Mouse (Mus musculus): ENCODE data around the gene Galnt2. TPM values are rescaled to one million over a fixed set of nuclear protein-coding genes. Genes with fewer than 3 reads are reported as not detected.
A peak's percentile ranks its signal among the peaks of the same experiment; 100 is the strongest.

The Galnt2 gene
- total RNA-seq, 1 experiment from 2014 or later = 60.5 TPM

DNA sequence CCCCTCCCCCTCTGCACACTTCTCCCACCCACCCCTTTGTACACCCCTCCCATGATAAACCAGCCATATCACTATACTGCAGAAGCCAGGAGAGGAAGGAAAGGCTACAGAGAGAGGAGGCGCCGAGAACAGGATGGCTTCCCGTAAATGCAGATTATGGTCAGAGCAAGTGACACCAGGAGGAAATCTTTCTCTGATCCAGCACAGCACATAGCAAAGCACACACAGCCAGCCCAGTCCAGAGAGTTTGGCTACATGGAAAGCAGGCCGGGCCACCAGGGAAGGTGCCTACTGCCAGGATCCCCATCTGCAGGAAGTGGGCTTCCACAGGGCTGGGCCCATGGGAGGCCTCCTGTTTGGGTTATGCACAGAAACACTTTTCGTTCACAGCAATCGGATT lies 63.2 kb downstream of the Galnt2 start:
- no peak for DNase-seq

- DNase-seq = no peak
Measured at GRCm38 (mm10) chr8:124294900-124295299, 63.7 kb downstream of the Galnt2 start.

- DNase-seq = no peak
Measured at GRCm38 (mm10) chr8:124295357-124295756, 64.2 kb downstream of the Galnt2 start.

- DNase-seq = peak; percentile 38
Measured at GRCm38 (mm10) chr8:124301512-124301911, 70.3 kb downstream of the Galnt2 start.

DNA sequence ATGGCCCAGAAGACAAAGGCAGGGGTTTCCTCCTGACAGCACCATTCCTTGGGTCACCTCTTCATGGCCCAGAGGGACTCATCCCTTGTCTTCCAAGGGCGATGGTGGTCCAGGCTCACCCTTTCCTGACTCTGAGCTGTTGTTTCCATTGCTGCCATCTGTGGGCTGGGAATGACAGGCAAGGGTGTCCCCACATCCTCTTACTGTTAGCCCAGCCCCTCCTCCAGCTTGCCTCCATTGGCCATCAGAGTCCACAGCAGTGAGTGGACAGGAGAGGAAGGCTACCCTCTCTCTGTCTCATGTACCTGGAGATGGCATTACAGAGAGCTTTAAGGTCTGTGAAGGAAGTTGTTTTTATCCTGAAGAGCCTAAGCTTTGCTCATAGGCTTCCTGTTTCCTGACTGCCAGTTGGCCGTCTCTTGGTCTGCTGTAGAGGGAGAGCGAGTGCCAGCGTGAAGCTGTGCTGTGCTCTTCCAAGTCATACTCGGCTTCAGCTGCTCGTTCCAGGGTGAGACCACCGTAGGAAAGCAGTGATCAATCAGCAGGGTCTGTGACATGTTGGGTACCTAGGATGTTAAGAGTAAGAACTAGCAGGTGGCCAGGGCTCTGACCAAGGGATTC lies 70.9 kb downstream of the Galnt2 start:
- no peak for DNase-seq

- DNase-seq = no peak
Measured at GRCm38 (mm10) chr8:124303211-124303902, 72.2 kb downstream of the Galnt2 start.

GRCm38 (mm10) chr8:124304141-124304540 lies 73.0 kb downstream of the Galnt2 start:
- no peak for DNase-seq

GRCm38 (mm10) chr8:124306574-124306973 lies 75.4 kb downstream of the Galnt2 start:
- DNase-seq = no peak

DNA sequence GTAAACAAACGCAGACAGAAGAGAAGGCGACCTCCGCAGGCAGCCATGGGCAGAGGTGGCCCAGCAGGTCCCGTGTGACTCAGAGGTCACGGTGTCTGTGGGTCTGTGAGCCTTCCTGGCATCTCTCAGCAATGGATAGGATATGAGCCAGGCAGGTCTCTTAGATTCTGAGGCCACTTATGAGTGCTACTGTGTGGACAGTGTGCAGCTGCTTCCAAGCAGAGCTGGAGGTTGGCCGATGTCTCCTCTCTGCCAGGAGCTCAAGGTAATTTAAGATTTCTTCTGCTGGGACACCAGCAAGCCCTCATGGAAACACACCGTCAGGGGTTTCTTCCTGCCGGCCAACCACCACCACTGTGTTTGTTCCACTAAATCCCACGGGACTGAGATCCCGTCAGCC lies 76.5 kb downstream of the Galnt2 start:
- DNase-seq = no peak

- no peak for DNase-seq
Measured at GRCm38 (mm10) chr8:124310509-124310908, 79.3 kb downstream of the Galnt2 start.

DNA sequence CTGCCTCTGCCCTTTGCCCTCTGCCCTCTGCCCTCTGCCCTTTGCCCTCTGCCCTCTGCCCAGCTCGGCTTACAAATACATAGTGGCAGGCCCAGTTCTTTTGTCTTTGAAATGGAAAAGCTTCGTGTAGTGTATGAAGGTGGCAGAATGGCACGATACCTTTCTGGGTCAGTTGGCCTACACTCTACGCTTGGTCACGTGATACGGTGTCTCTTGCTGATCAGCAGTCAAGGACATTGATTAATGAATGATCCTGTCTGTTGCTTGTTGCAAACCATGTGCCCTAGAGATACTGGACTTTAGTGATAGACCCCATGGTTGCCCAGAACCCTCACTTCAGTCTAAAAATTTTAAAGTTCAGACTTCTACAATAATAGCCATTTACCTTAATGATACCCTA lies 79.9 kb downstream of the Galnt2 start:
- no peak for DNase-seq

DNA sequence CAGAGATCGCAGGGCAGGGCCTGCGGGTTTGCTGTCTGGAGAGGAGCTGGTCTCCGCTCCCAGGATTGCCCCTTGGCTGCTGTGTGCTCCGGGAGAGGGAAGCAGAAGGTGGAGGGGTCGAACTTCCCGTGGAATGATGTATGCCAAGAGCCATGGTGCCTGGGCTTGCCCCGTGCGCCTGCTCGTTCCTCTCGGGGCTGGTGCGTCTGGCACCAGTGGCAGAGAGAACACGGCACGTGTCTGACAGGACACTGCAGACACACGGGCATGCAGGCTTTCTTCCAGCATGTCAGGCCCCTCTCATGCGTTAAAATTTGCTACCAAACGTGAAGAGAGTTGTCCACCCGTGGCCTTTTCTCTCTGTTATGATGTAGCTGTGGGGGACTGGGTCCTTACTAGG lies 80.5 kb downstream of the Galnt2 start:
- DNase-seq = no peak

GRCm38 (mm10) chr8:124312228-124312627 lies 81.0 kb downstream of the Galnt2 start:
- no peak for DNase-seq

GRCm38 (mm10) chr8:124314803-124315202 lies 83.6 kb downstream of the Galnt2 start:
- DNase-seq = no peak

DNA sequence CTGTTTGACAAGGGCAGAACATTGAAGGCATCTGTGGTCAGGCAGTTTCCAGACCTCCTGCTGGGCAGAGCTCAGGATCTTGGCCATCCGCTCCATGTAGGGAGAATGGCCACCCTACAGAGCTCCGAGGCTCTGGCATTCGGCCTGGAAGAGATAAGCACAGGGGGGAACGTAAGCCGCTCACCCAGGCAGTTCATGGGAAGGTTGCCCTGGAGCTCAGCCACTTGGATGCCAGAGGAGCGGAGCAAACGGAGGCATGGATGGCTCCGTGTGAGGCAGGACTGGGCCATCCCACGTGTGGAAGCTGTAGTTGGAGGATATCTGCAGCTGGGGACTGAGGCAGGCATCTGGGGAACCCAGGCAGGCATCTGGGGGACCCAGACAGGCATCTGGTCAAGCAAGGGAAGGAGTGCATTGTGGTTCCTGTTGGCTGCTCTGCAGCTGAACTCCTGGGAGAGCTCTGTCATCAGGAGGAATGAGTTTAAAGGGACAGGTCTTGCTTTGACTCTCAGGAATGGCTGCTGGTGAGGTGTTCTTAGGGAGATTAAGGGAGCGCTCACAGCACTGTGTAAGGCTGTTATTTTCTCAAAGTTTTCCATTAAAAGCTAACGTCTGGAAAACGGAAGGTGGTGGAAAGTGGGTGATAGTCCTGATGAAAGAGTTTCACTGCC lies 85.4 kb downstream of the Galnt2 start:
- DNase-seq = peak; percentile 66

- DNase-seq = no peak
Measured at GRCm38 (mm10) chr8:124317191-124317682, 86.0 kb downstream of the Galnt2 start.

- no peak for DNase-seq
Measured at GRCm38 (mm10) chr8:124317821-124318220, 86.6 kb downstream of the Galnt2 start.

DNA sequence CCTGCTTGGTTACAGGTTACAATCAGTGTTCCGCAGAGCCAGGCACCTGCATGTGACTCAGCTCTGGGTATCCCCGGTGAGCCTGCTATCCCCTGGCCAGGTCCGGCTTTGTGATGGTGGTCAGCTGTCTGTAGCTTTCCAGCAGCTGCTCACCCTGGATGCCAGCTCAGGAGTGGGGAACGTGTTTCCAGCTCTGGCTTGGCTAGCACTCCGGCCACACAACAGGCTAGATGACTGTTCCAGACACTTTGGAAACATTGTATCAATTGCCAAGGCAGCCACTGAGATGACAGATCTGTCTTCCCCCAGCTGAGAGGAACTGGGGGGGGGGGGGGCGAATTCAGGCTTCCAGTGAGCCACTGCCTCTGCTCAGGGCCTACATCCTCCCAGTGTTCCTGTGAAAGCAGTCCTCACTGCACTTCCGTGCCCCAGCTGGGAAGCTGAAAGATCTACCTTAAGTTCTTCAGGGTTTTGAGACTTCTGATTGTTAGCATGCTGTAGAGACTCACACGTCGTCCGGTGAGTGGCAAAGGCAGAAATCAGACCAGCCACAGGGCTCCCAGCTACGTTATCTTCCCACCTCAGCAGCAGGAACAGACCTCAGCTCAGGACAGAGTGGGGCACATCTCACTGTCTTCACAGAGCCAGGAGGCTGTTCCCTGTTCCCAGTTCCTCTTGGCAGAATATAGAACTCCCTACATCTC lies 87.6 kb downstream of the Galnt2 start:
- no peak for DNase-seq

DNA sequence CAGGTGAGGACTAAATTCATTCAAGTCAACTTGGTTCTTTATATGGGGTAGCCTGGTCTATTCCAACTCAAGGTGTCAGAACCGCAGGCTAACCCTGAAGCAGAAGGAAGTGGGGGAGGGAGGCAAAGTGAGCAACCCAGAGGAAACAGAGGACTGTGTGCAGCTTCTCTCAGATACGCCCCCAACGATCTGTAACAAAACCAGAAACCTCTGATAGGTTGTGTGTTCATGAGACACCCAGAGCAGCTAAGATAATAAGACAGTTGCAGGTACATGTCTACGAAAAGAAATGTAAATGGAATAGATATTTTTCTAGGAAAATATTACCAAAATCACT lies 88.1 kb downstream of the Galnt2 start:
- DNase-seq = no peak

GRCm38 (mm10) chr8:124321227-124321840 lies 90.1 kb downstream of the Galnt2 start:
- no peak for DNase-seq

DNA sequence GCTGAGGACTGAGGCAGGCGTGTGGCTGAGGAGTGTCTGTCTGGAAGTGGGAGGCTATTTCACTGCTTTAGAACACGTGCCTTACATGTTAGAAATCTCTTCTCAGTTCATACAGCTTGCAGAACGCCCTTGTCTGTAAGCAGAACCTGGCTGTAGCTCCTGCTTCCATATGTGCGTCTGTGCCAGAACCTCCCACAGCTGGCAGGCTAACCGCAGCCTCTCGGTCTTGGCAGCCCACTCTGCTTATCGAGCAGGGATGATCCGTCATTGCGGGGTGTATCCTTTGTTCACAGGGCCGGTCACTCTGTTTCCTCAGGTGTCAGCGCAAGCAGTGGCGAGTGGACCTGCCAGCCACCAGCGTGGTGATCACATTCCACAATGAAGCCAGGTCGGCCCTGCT lies 92.2 kb downstream of the Galnt2 start:
- no peak for DNase-seq

GRCm38 (mm10) chr8:124328259-124328658 lies 97.1 kb downstream of the Galnt2 start:
- no peak for DNase-seq
